Mouse (Mus musculus) neural tube, embryonic 11.5 days (tissue): ENCODE measurements around the gene Cadps2. TPM values are rescaled to one million over a fixed set of nuclear protein-coding genes. Genes with fewer than 3 reads are reported as not detected.

Source experiments
- ATAC-seq: fragments of 200-750 bp; cut with Nextera tagmentation; 2 replicates; pipeline ENCODE4 v1.8.0; 2017; ENCODE audit warnings: moderate number of reproducible peaks, mild to moderate bottlenecking, moderate TSS enrichment, moderate library complexity; ENCODE audit not compliant: insufficient read depth, low FRiP score, low TSS enrichment
- DNase-seq: peaks from one replicate; pipeline ENCODE4 v3.0.0-alpha.2; 2015; ENCODE audit warnings: low spot score
- H3K27ac ChIP-seq: fragments of 300-500 bp; sonication (generic); 2 replicates; pipeline ENCODE4 v1.5.1; 2014; ENCODE audit warnings: low read depth, mild to moderate bottlenecking, low read length
- H3K27me3 ChIP-seq: fragments of 300-500 bp; sonication (generic); 2 replicates; pipeline ENCODE4 v1.6.1; 2014; ENCODE audit warnings: mild to moderate bottlenecking, low read length, mixed read lengths; ENCODE audit not compliant: control insufficient read depth, insufficient read depth
- H3K36me3 ChIP-seq: fragments of 300-500 bp; sonication (generic); 2 replicates; pipeline ENCODE4 v1.6.1; 2014; ENCODE audit warnings: mild to moderate bottlenecking, low read length, moderate library complexity, mixed read lengths; ENCODE audit not compliant: control insufficient read depth, insufficient read depth
- H3K4me1 ChIP-seq: fragments of 300-500 bp; sonication (generic); 2 replicates; pipeline ENCODE4 v1.6.1; 2014; ENCODE audit warnings: low read length, mixed read lengths; ENCODE audit not compliant: control insufficient read depth, insufficient read depth
- H3K4me2 ChIP-seq: fragments of 300-500 bp; sonication (generic); 2 replicates; pipeline ENCODE4 v1.6.1; 2014; ENCODE audit warnings: low read depth, mild to moderate bottlenecking, moderate library complexity
- H3K4me3 ChIP-seq: fragments of 300-500 bp; sonication (generic); 2 replicates; pipeline ENCODE4 v1.5.1; 2014; ENCODE audit warnings: low read depth, low read length
- H3K9ac ChIP-seq: fragments of 300-500 bp; sonication (generic); 2 replicates; pipeline ENCODE4 v1.6.1; 2014; ENCODE audit warnings: mild to moderate bottlenecking, low read length
- H3K9me3 ChIP-seq: fragments of 300-500 bp; sonication (generic); 2 replicates; pipeline ENCODE4 v1.6.1; 2016; ENCODE audit warnings: low read length; ENCODE audit not compliant: control insufficient read depth
- WGBS: fragments of 180-500 bp; shearing (Covaris S2); extraction: QIAGEN DNeasy Blood & Tissue Kit; methylation state at CpG from one replicate; pipeline ENCODE4 v1.1.7; 2014; 5-methylcytosine and 5-hydroxymethylcytosine counted together
- polyA plus RNA-seq: library from polyadenylated mRNA; unstranded; fragments of >200 nt; fragmentation: Nextera tagmentation; extraction: Ambion mirVana; gene quantifications from 2 replicates; pipeline ENCODE4 v1.2.1, GENCODE M21; 2014

Cadps2 gene
- polyA plus RNA-seq, 1 experiment from 2014 or later, result 3.1 TPM

GRCm38 (mm10) chr6:23489046-23489445 is 350.2 kb downstream of the Cadps2 start:
- no peaks in the 10 kb centered on the region for H3K27me3 ChIP-seq
- no peak overlapping the region for H3K9ac ChIP-seq
- H3K4me2 ChIP-seq, result no peak overlapping the region
- no peaks in the 10 kb centered on the region for H3K36me3 ChIP-seq
- no peaks in the 10 kb centered on the region for H3K4me1 ChIP-seq
- no peaks in the 10 kb centered on the region for H3K9me3 ChIP-seq
- H3K27ac ChIP-seq, result no peak overlapping the region
- H3K4me3 ChIP-seq, result no peak overlapping the region
- 91% methylated on average over 2 of the region's 2 CpGs for WGBS
- ATAC-seq (no peak), DNase-seq (no peak)

- H3K36me3 ChIP-seq, result no peaks in the 10 kb centered on the region
- H3K27me3 ChIP-seq, result no peaks in the 10 kb centered on the region
- DNase-seq (peak; percentile 35), ATAC-seq (no peak)
- H3K27ac ChIP-seq, result no peak overlapping the region
- no peaks in the 10 kb centered on the region for H3K4me1 ChIP-seq
- H3K9ac ChIP-seq, result no peak overlapping the region
- H3K4me2 ChIP-seq, result no peak overlapping the region
- no peak overlapping the region for H3K4me3 ChIP-seq
- 70% methylated on average over 2 of the region's 2 CpGs for WGBS
- H3K9me3 ChIP-seq, result no peaks in the 10 kb centered on the region
Measured at GRCm38 (mm10) chr6:23472686-23473085, 366.5 kb downstream of the Cadps2 start.

GRCm38 (mm10) chr6:23471830-23472229 is 367.4 kb downstream of the Cadps2 start:
- Histone ChIP-seq H3K36me3 (no peaks in the 10 kb centered on the region), H3K4me3 (no peak overlapping the region), H3K9me3 (no peaks in the 10 kb centered on the region), H3K27ac (no peak overlapping the region), H3K4me1 (no peaks in the 10 kb centered on the region), H3K9ac (no peak overlapping the region), H3K27me3 (no peaks in the 10 kb centered on the region), H3K4me2 (no peak overlapping the region)
- WGBS, result 76% methylated on average over 2 of the region's 2 CpGs
- ATAC-seq (no peak), DNase-seq (no peak)

GRCm38 (mm10) chr6:23467885-23468284 is 371.3 kb downstream of the Cadps2 start:
- Histone ChIP-seq H3K9me3 (no peaks in the 10 kb centered on the region), H3K4me2 (no peak overlapping the region), H3K36me3 (no peaks in the 10 kb centered on the region), H3K9ac (no peak overlapping the region), H3K27me3 (no peaks in the 10 kb centered on the region), H3K4me1 (no peaks in the 10 kb centered on the region), H3K27ac (no peak overlapping the region), H3K4me3 (no peak overlapping the region)
- WGBS, result 80% methylated on average over 4 of the region's 4 CpGs
- ATAC-seq (no peak), DNase-seq (no peak)

GRCm38 (mm10) chr6:23462600-23463280 is 376.5 kb downstream of the Cadps2 start:
- DNase-seq (peak; percentile 32), ATAC-seq (peak; percentile 70; the same call in 1 of the 2 replicates)
- H3K36me3 ChIP-seq, result no peaks in the 10 kb centered on the region
- H3K9me3 ChIP-seq, result no peaks in the 10 kb centered on the region
- WGBS, result 28% methylated on average over 8 of the region's 8 CpGs
- H3K9ac ChIP-seq, result no peak overlapping the region
- no peaks in the 10 kb centered on the region for H3K27me3 ChIP-seq
- no peak overlapping the region for H3K4me3 ChIP-seq
- H3K4me2 ChIP-seq, result no peak overlapping the region
- no peak overlapping the region for H3K27ac ChIP-seq
- no peaks in the 10 kb centered on the region for H3K4me1 ChIP-seq

- no peak overlapping the region for H3K4me3 ChIP-seq
- WGBS, result 3% methylated on average over 5 of the region's 5 CpGs
- H3K9ac ChIP-seq, result no peak overlapping the region
- ATAC-seq (peak; percentile 48; the same call in 1 of the 2 replicates), DNase-seq (peak; percentile 81)
- H3K4me1 ChIP-seq, result no peaks in the 10 kb centered on the region
- no peak overlapping the region for H3K4me2 ChIP-seq
- H3K27me3 ChIP-seq, result no peaks in the 10 kb centered on the region
- H3K36me3 ChIP-seq, result no peaks in the 10 kb centered on the region
- no peak overlapping the region for H3K27ac ChIP-seq
- no peaks in the 10 kb centered on the region for H3K9me3 ChIP-seq
Measured at GRCm38 (mm10) chr6:23457748-23458147, 381.5 kb downstream of the Cadps2 start.

GRCm38 (mm10) chr6:23453907-23454306 is 385.3 kb downstream of the Cadps2 start:
- Histone ChIP-seq H3K4me2 (no peak overlapping the region), H3K4me1 (no peaks in the 10 kb centered on the region), H3K27ac (no peak overlapping the region), H3K9ac (no peak overlapping the region), H3K9me3 (no peaks in the 10 kb centered on the region), H3K4me3 (no peak overlapping the region), H3K27me3 (no peaks in the 10 kb centered on the region), H3K36me3 (no peaks in the 10 kb centered on the region)
- ATAC-seq (no peak), DNase-seq (no peak)
- WGBS, result 62% methylated on average over 5 of the region's 5 CpGs

- no peak overlapping the region for H3K27ac ChIP-seq
- no peak overlapping the region for H3K4me3 ChIP-seq
- no peak overlapping the region for H3K4me2 ChIP-seq
- no peaks in the 10 kb centered on the region for H3K4me1 ChIP-seq
- no peak overlapping the region for H3K9ac ChIP-seq
- H3K9me3 ChIP-seq, result no peaks in the 10 kb centered on the region
- no peak for DNase-seq
- 74% methylated on average over 3 of the region's 3 CpGs for WGBS
- no peak for ATAC-seq
- H3K27me3 ChIP-seq, result no peaks in the 10 kb centered on the region
- H3K36me3 ChIP-seq, result no peaks in the 10 kb centered on the region
Measured at GRCm38 (mm10) chr6:23439897-23440296, 399.3 kb downstream of the Cadps2 start.

- no peaks in the 10 kb centered on the region for H3K27me3 ChIP-seq
- H3K9me3 ChIP-seq, result no peaks in the 10 kb centered on the region
- no peak overlapping the region for H3K27ac ChIP-seq
- H3K9ac ChIP-seq, result no peak overlapping the region
- H3K36me3 ChIP-seq, result no peaks in the 10 kb centered on the region
- 7% methylated on average over 12 of the region's 12 CpGs for WGBS
- no peaks in the 10 kb centered on the region for H3K4me1 ChIP-seq
- H3K4me2 ChIP-seq, result no peak overlapping the region
- DNase-seq, result no peak
- ATAC-seq, result no peak
- no peak overlapping the region for H3K4me3 ChIP-seq
Measured at GRCm38 (mm10) chr6:23410256-23411049, 428.8 kb downstream of the Cadps2 start.
